Mouse (Mus musculus) layer of hippocampus, adult 6 months (tissue): ENCODE results near the gene Map7d2. TPM values are rescaled to one million over a fixed set of nuclear protein-coding genes. Genes with fewer than 3 reads are reported as not detected.

Experiments
- long read RNA-seq, 2 experiments: library from polyadenylated mRNA; unstranded; transcript quantifications; one replicate each; pipeline ENCODE4 v2.0.0; 2019 to 2020
- polyA plus RNA-seq: library from polyadenylated mRNA; unstranded; fragments of <200 nt; fragmentation: Nextera tagmentation; gene quantifications from 2 replicates; pipeline ENCODE4 v1.2.3, GENCODE M21; 2021

Map7d2 gene
- polyA plus RNA-seq, result 37.9 and 39.1 TPM in 2 replicates
- long read RNA-seq, experiment 1, partial matches to known transcripts, result 49 of 64 reads
- long read RNA-seq, experiment 1, other reads (novel, unspliced or antisense), result 15 of 64 reads
- long read RNA-seq, experiment 2, transcript Map7d2-203 (17 exons, 3,670 nt), result major isoform, 14 of 159 reads
- long read RNA-seq, experiment 2, transcript Map7d2-201 (13 exons, 3,087 nt), result minor isoform, 10 of 159 reads
- long read RNA-seq, experiment 2, partial matches to known transcripts, result 100 of 159 reads
- long read RNA-seq, experiment 2, other reads (novel, unspliced or antisense), result 35 of 159 reads

DNA sequence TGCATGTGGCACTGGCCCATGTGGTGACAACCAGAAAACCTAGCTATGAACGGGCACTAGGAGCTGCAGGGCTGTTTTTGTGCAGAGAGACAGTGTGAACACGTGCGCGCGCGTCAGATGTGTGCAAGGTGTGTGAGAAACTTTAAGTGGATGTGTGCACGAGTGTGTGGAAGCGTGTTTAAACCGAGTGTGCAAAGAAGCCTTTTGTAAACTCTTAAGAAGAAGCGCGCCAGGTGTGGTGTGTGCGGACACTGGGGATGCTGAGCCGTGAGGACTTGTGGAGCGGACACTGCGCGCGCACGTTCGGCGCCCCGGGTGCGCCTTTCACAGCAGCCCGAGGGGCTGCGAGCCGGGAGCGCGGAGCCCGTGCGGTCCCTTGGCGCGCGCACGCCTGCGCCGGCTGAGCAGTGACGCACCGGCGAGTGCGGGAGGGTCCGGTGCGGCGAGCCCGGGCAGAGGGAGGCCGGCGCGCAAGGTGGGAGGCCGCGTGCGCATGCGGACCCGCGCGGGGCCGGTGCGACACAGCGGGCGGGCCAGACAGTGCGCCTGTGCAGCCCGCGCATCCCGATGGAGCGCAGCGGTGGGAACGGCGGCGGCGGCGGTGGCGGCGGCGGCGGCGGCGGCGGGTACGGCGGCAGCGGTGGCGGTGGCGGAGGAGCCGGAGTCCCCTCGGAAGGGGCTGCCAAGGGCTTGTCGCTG is at the start of gene Map7d2:
Map7d2 (plus strand) TSS at position 443 of the 699 bp plus-strand sequence.

DNA sequence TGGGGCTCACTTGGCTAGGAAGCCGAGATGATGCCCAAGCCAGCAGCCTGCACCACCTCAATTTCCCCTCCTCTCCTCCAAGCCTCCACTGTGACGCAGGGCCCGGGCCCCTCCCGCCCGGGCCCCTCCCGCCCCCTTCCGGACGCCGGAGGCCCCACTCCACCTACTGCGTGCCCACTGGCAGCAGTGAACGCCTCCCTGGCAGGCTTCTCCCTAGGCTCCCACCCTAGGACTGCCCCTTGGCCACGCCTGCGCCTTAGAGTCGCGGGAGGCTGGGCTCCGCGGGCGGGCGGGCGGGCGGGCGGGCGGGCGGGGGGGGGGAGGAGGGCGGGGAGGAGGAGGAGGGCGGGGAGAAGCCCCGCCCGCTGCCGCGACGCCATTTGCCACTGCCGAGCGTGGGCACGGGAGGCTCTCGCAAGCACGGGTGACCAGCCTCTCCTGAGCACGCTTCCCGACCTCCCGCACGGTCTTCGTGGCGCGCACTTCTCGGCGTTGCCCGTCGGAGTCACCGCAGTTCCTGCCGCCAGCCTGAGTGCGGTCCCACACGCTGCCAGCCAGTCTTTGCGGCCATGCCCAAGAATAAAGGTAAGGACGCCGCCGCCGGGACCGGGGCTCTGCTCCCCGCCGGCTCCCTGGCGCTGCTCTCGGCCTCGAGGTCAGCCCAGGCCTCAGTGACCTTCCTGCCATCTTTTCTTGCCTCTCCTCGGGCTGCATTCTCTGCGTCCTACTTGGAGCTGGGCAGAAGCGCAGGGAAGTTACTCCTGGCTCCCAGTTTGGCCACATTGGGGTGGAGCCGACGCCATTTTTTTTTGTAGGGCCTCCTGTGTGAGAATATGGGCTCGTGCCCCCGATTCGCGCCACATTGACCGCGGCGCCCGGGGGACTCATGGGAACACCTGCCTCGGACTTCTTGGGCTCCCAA is 42.3 kb upstream of the Map7d2 start, which contains the start of gene Eif1ax:
Eif1ax (plus strand) TSS at position 348 of the 922 bp plus-strand sequence.

DNA sequence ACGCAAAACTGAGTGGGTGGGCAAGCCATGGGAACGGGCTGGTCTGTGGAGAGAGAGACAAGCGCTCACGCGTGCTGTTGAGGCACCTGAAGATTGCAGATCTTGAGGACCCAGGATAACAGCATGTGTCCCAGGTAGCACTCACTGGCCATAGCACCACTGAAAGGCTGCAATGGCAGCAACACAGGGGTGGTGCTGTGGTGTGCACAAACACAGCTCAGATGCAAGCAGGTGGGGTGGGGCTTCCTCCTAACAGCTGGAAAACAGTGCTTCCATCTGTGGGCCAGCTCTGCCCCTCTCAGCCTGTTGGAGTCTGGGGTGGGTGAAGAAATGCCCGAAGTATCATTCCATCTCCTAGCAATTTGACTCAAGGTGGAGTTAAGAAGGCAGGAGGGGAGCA is 112.0 kb downstream of the Map7d2 start, which contains the start of gene Bclaf3:
Bclaf3 (plus strand) TSS at position 301 of the 400 bp plus-strand sequence.

Other genes starting within 250 kb of the Map7d2 start
- gene Rps6ka3, start 204.3 kb upstream of the Map7d2 start, polyA plus RNA-seq, result 2.2 and 3.3 TPM in 2 replicates
- gene Eif1ax, start 42.4 kb upstream of the Map7d2 start, polyA plus RNA-seq, result 50.9 and 52.0 TPM in 2 replicates
- 3.2 and 4.2 TPM in 2 replicates for gene Bclaf3, start 112.1 kb downstream of the Map7d2 start, polyA plus RNA-seq
- 19.8 and 21.7 TPM in 2 replicates for gene Sh3kbp1, start 212.7 kb downstream of the Map7d2 start, polyA plus RNA-seq